Mouse (Mus musculus): ENCODE measurements around the gene Scube1. TPM values are rescaled to one million over a fixed set of nuclear protein-coding genes. Genes with fewer than 3 reads are reported as not detected.

Scube1 gene
- polyA plus RNA-seq, 1 experiment, result 2.9 TPM

DNA sequence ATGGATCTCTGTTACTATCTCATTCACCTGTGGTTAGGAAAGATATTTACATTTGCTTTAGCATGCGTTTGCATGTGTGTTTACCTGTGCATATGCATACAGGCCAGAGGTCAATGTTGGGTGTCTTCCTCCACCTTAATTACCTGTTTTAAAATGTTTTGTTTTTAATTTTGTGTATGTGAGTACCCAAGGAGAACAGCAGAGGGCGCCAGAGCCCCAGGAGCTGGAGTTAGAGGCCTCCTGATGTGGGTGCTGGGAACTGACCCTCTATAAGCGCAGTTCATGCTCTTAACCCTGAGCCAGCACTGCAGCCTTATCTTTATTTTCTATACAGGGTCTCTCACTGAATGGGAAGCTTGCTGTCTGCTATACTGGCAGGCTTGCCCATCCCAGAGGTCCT is 95.1 kb downstream of the Scube1 start:
- TF ChIP-seq POLR2A (IDR thresholded peaks at IDR 0.05; ENCODE audit: borderline replicate concordance, insufficient read depth, low read length) (no peak), CTCF (IDR thresholded peaks at IDR 0.05; ENCODE audit: borderline replicate concordance, insufficient read depth, low read depth, low read length) (no peak)
- no peak overlapping the region for H3K4me3 ChIP-seq (replicated peaks; ENCODE audit: insufficient read depth, low read depth, low read length)
- H3K27me3 ChIP-seq (ENCODE audit: control insufficient read depth, insufficient read depth, low read length), result no peaks in the 10 kb centered on the region
- H3K4me1 ChIP-seq (ENCODE audit: control insufficient read depth, insufficient read depth, low read length), result no peaks in the 10 kb centered on the region
- WGBS, result 70% methylated on average over 3 of the region's 3 CpGs
- DNase-seq, result no peak
- H3K27ac ChIP-seq (ENCODE audit: insufficient read depth, low read length), result no peak overlapping the region

DNA sequence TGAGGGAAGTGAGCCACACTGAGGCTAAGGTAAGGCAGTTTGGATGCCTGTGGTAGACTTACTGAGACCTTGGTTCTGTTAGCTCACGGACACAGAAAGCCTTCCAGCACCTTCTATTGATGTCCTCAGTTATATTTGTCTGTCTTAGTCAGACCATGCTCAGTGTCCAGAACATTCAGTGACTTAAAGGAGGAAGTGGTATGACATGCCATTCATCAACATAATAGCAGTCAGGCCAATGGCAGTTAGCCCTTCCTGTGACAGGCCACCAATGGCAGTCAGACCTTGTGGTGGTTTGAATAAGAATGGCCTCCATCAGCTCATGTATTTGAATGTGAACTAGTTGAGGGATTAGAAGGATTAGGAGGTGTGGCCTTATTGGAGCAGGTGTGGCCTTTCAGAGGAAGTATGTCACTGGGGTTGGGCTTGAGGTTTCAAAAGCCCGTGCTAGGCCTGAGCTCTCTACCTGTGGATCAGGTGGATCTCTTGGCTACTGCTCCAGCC is 98.6 kb downstream of the Scube1 start:
- TF ChIP-seq CTCF (IDR thresholded peaks at IDR 0.05; ENCODE audit: borderline replicate concordance, insufficient read depth, low read depth, low read length) (no peak), POLR2A (IDR thresholded peaks at IDR 0.05; ENCODE audit: borderline replicate concordance, insufficient read depth, low read length) (no peak)
- no peak for DNase-seq
- Histone ChIP-seq H3K4me3 (replicated peaks; ENCODE audit: insufficient read depth, low read depth, low read length) (no peak overlapping the region), H3K27ac (ENCODE audit: insufficient read depth, low read length) (no peak overlapping the region), H3K27me3 (ENCODE audit: control insufficient read depth, insufficient read depth, low read length) (no peaks in the 10 kb centered on the region), H3K4me1 (ENCODE audit: control insufficient read depth, insufficient read depth, low read length) (no peaks in the 10 kb centered on the region)
- 96% methylated on average over 2 of the region's 2 CpGs for WGBS

DNA sequence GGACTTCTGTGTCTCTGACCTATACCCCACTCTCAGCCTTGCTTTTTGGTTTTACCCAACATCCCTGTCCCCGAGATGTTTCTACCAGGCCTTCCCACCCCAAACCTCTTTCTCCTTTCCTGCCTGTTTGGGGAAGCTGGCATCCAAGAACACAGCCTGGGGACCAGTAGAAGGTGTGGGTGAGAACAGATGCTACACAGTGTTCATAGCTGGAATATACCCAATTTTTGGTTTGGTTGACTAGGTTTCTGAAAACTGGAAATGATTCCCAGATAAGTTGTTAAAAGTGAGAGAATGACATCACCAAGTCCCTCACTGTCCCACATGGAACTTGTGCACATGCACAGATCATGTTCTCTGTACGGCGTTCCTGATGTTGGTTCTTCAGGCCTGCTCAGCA is 109.6 kb downstream of the Scube1 start:
- Histone ChIP-seq H3K27ac (ENCODE audit: insufficient read depth, low read length) (no peak overlapping the region), H3K4me1 (ENCODE audit: control insufficient read depth, insufficient read depth, low read length) (no peaks in the 10 kb centered on the region), H3K27me3 (ENCODE audit: control insufficient read depth, insufficient read depth, low read length) (no peaks in the 10 kb centered on the region), H3K4me3 (replicated peaks; ENCODE audit: insufficient read depth, low read depth, low read length) (no peak overlapping the region)
- TF ChIP-seq POLR2A (IDR thresholded peaks at IDR 0.05; ENCODE audit: borderline replicate concordance, insufficient read depth, low read length), result no peak
- no peak for TF ChIP-seq CTCF (IDR thresholded peaks at IDR 0.05; ENCODE audit: borderline replicate concordance, insufficient read depth, low read depth, low read length)
- DNase-seq, result no peak
- WGBS, result 81% methylated on average over 3 of the region's 3 CpGs

DNA sequence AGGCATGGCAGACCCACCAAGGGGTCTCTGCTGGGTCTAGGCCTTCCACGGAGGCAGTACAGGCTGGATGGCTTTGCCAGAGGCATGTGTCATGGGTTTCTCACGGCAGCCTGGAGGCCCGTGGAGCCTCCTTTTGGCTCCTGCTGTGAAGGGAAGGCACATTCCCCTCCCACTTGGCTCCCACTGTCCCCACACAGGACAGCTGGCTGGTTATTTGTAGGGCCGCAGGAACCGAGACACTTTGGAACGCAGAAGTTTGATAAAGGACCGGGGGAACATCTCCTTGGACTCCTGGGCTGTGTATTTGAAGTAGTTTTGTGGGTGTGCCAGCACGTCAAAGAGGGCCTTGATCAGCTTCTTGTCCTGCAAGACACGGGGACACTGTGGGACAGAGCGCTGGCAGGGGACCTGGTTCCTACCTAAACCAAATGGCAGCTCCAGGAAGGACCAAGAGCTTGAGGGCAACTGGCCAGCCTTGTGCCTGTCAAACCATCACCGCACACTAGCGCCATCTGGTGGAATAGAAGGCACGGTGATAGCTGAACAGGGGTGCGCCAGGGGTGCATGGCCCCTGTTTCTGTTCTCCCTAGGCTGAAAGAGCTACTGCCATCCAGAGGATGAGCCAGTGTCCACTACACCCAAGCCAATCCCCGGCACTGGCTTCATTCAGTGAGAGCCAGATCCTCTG is 117.6 kb downstream of the Scube1 start:
- DNase-seq, result peak; percentile 71 to 75
- Histone ChIP-seq H3K27ac (ENCODE audit: insufficient read depth, low read length) (no peak overlapping the region), H3K4me1 (ENCODE audit: control insufficient read depth, insufficient read depth, low read length) (no peaks in the 10 kb centered on the region; the same call in 1 of the 2 replicates), H3K27me3 (ENCODE audit: control insufficient read depth, insufficient read depth, low read length) (no peaks in the 10 kb centered on the region), H3K4me3 (replicated peaks; ENCODE audit: insufficient read depth, low read depth, low read length) (no peak overlapping the region)
- WGBS, result 16% methylated on average over 15 of the region's 15 CpGs
- peak; percentile 77 for TF ChIP-seq CTCF (IDR thresholded peaks at IDR 0.05; ENCODE audit: borderline replicate concordance, insufficient read depth, low read depth, low read length)
- TF ChIP-seq POLR2A (IDR thresholded peaks at IDR 0.05; ENCODE audit: borderline replicate concordance, insufficient read depth, low read length), result no peak

DNA sequence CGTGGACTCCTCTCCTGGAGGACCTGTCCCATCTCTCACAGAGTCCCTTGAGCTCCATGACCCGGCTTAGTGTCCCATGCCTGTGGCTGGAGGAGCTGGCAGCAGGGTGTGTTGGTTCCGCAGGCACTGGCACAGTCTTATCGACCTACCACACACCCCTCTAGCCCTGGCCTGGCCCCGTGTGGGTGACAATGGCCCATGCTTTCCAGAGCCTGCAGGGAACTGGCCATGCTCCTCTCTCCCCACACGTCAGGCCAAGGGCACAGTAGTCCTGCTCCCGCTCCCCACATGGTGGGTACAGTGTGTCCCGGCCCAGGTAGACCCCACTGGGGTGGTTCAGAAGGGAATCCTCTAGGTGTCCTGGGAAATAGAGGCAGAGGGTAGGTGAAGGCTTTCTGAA is 118.1 kb downstream of the Scube1 start:
- Histone ChIP-seq H3K27me3 (ENCODE audit: control insufficient read depth, insufficient read depth, low read length) (no peaks in the 10 kb centered on the region), H3K27ac (ENCODE audit: insufficient read depth, low read length) (no peak overlapping the region), H3K4me3 (replicated peaks; ENCODE audit: insufficient read depth, low read depth, low read length) (no peak overlapping the region), H3K4me1 (ENCODE audit: control insufficient read depth, insufficient read depth, low read length) (no peaks in the 10 kb centered on the region; the same call in 1 of the 2 replicates)
- 83% methylated on average over 8 of the region's 8 CpGs for WGBS
- TF ChIP-seq CTCF (IDR thresholded peaks at IDR 0.05; ENCODE audit: borderline replicate concordance, insufficient read depth, low read depth, low read length) (no peak), POLR2A (IDR thresholded peaks at IDR 0.05; ENCODE audit: borderline replicate concordance, insufficient read depth, low read length) (no peak)
- no peak for DNase-seq

DNA sequence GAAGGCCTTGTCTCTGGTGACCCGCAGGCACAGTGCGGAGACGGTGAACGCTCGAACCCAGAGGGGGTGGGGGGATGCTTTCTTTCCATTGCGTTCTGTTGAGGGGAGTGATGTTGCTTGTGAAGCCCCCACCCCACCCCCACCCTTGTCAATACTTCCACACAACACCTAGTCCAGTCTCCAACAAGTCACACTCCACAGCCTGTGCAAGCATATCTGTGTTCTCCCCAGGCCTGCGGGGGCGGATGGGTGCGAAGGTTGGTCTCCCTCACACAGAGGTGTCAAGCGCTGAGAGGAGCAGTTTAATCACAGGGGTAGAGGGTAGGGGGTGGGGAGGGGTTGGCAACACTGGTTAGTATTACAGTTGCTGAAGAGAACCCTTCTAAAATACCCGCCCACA is 118.6 kb downstream of the Scube1 start:
- 93% methylated on average over 11 of the region's 11 CpGs for WGBS

DNA sequence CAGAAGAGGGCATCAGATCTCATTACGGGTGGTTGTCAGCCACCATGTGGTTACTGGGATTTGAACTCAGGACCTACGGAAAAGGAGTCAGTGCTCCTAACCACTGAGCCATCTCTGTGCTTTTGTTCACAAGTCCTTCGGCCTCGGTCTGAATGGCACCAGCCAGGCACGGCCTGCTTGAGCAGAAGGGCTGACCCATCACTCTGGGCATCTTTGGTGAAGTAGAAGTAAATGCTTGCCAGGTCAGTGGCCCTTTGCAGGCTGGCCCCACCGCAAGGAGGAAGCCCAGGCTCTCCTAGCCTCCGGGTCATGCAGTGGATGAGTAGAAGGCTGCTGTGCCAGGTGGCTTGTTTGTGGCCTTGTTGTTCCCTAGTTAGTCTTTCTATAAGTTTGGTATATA is 121.4 kb downstream of the Scube1 start:
- Histone ChIP-seq H3K4me3 (replicated peaks; ENCODE audit: insufficient read depth, low read depth, low read length) (no peak overlapping the region), H3K27me3 (ENCODE audit: control insufficient read depth, insufficient read depth, low read length) (no peaks in the 10 kb centered on the region), H3K27ac (ENCODE audit: insufficient read depth, low read length) (no peak overlapping the region), H3K4me1 (ENCODE audit: control insufficient read depth, insufficient read depth, low read length) (no peaks in the 10 kb centered on the region)
- no peak for DNase-seq
- 97% methylated on average over 7 of the region's 7 CpGs for WGBS
- TF ChIP-seq POLR2A (IDR thresholded peaks at IDR 0.05; ENCODE audit: borderline replicate concordance, insufficient read depth, low read length) (no peak), CTCF (IDR thresholded peaks at IDR 0.05; ENCODE audit: borderline replicate concordance, insufficient read depth, low read depth, low read length) (no peak)

More for the DNA sequence above, 118.6 kb downstream of the Scube1 start:
- H3K4me1 ChIP-seq (ENCODE audit: control insufficient read depth, insufficient read depth, low read length), result no peaks in the 10 kb centered on the region; the same call in 1 of the 2 replicates
- no peak overlapping the region for H3K4me3 ChIP-seq (replicated peaks; ENCODE audit: insufficient read depth, low read depth, low read length)
- DNase-seq, result no peak
- no peak overlapping the region for H3K27ac ChIP-seq (ENCODE audit: insufficient read depth, low read length)
- TF ChIP-seq CTCF (IDR thresholded peaks at IDR 0.05; ENCODE audit: borderline replicate concordance, insufficient read depth, low read depth, low read length) (no peak), POLR2A (IDR thresholded peaks at IDR 0.05; ENCODE audit: borderline replicate concordance, insufficient read depth, low read length) (no peak)
- H3K27me3 ChIP-seq (ENCODE audit: control insufficient read depth, insufficient read depth, low read length), result no peaks in the 10 kb centered on the region

DNA sequence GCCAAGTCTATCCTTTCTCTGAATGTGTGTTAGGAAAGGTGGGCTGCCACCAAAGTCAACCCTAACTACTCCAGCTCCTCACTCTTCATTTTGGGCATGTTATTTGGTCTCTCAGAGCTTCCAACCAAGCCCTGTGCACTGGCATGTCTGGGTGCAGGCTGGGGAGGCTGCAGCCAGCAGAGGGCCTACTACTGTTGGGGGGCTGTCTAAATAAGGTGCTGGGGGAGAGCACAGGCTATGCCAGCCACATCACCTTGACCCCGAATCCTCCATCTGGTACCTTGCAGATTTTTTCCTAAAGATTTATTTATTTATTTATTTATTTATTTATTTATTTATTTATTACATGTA is 121.8 kb downstream of the Scube1 start:
- 89% methylated on average over 1 of the region's 1 CpGs for WGBS
- H3K4me1 ChIP-seq (ENCODE audit: control insufficient read depth, insufficient read depth, low read length), result no peaks in the 10 kb centered on the region
- no peak overlapping the region for H3K27ac ChIP-seq (ENCODE audit: insufficient read depth, low read length)
- DNase-seq, result no peak
- TF ChIP-seq POLR2A (IDR thresholded peaks at IDR 0.05; ENCODE audit: borderline replicate concordance, insufficient read depth, low read length), result no peak
- no peak for TF ChIP-seq CTCF (IDR thresholded peaks at IDR 0.05; ENCODE audit: borderline replicate concordance, insufficient read depth, low read depth, low read length)
- H3K27me3 ChIP-seq (ENCODE audit: control insufficient read depth, insufficient read depth, low read length), result no peaks in the 10 kb centered on the region
- no peak overlapping the region for H3K4me3 ChIP-seq (replicated peaks; ENCODE audit: insufficient read depth, low read depth, low read length)

All from cerebellum, adult 2 months (tissue).